Mouse (Mus musculus): ENCODE measurements at regions not wholly inside any gene's neighbourhood (a gene's known extent, or its start where the extent isn't known, plus 50 kb on each side); places are given as distances from the start of the nearest gene placed in this dataset.

GRCm38 (mm10) chr11:19873796-19874195, 50.4 kb upstream of the Spred2 start:
- intact Hi-C loops (cut with DNase I) = no loop called here
- no peak for TF ChIP-seq POLR2A (IDR thresholded peaks at IDR 0.05; ENCODE audit: insufficient read depth, low read depth, low read length)
- no peak for TF ChIP-seq EP300 (IDR thresholded peaks at IDR 0.05; ENCODE audit: insufficient read depth, low read depth, low read length)
- TF ChIP-seq CTCF (IDR thresholded peaks at IDR 0.05) = no peak
- WGBS = 90% methylated on average over 6 of the region's 6 CpGs
- Histone ChIP-seq H3K27ac (no peak overlapping the region), H3K9ac (ENCODE audit: low read depth, low read length) (no peak overlapping the region), H3K79me2 (replicated peaks; ENCODE audit: control insufficient read depth, insufficient read depth, low read length) (no peaks in the 10 kb centered on the region), H3K27me3 (ENCODE audit: control insufficient read depth, insufficient read depth, low read length) (no peaks in the 10 kb centered on the region), H3K4me1 (ENCODE audit: control insufficient read depth, insufficient read depth, low read length) (peaks cover 2% of the 10 kb centered on the region), H3K36me3 (ENCODE audit: control insufficient read depth, insufficient read depth, low read length) (no peaks in the 10 kb centered on the region), H3K4me3 (no peak overlapping the region)
- no peak for DNase-seq
